Mouse (Mus musculus) small intestine, adult 2 months (tissue): ENCODE results near the gene BC049730.

Experiments
- CTCF ChIP-seq: fragments of 200-500 bp; IDR thresholded peaks from 2 replicates; pipeline ENCODE4 v1.5.1; 2012; ENCODE audit warnings: low read depth, mild to moderate bottlenecking, control low read depth, inconsistent platforms, low read length, moderate library complexity, mixed read lengths; ENCODE audit not compliant: insufficient replicate concordance, insufficient read length; ENCODE audit errors: extremely low read depth
- POLR2A ChIP-seq: fragments of 200-500 bp; IDR thresholded peaks from 2 replicates; pipeline ENCODE4 v1.6.1; 2012; ENCODE audit warnings: low read depth, mild to moderate bottlenecking, control low read depth, inconsistent platforms, low read length, moderate library complexity

DNA sequence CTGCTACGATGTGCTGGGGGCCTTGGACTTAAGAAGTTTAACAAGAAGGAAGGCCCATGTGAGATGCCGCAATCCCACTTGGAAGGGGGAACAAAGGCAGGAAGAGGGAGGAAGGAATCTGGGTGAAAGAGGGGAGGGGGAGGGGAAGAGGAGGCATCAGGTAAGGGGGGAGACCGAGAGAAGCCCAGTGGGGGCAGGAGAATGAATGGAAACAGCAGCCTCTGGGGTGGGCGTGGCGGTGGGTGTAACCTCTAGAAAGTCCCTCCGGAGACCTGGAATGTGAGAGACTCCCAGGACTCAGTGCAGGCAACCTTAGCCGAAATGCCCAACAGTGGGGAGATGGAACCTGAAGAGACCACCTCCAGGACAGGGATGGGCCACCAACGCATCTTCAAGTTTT is 44.7 kb upstream of the BC049730 start:
- no peak for TF ChIP-seq CTCF
- no peak for TF ChIP-seq POLR2A
